Mouse (Mus musculus): ENCODE results near the gene Dip2b.

Dip2b gene

DNA sequence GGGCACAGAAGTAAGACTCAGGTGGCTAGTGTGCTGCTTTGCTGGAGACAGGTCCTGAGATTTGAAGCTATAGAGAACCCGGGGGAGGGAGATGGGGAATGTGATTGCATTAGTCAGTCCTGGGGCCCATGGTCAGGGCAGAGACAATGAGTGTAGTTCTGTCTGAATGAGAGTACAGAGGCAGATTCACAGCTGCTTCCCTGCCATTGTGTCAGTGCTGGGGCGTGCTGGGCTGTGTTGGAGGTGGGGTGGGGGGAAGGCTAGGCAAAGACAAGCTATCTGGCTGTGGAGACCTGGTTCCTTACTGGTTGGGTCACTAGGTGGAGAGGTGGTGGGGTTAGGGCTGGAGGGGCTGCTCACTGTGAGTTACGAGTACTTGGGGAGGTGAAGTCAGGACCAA is 14.3 kb downstream of the Dip2b start:
- no peak for DNase-seq

DNA sequence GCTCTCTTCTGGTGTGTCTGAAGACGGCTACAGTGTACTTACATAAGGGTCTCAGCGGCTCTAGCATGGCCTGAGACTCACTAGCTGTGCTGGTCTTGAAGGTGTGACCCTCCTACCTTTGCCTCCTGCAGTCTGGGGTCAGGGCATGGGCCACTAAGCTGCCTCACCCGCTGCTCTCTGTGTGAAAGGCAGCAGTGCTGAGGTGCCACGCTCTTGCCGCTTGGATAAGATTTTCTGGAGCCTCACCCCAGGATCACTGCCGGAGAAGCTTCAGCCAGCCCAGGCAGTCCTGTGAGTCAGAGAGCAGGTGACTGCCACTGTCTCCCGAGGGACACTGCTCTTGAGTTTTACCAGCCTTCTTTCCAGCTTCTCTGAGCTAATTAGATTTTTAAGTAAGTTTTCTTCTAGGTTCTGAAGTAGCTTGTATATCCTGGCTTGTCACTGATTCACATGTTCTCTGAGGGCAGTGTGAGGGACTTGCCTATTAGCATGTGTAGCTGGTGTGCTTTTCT is 18.0 kb downstream of the Dip2b start:
- no peak for DNase-seq

DNA sequence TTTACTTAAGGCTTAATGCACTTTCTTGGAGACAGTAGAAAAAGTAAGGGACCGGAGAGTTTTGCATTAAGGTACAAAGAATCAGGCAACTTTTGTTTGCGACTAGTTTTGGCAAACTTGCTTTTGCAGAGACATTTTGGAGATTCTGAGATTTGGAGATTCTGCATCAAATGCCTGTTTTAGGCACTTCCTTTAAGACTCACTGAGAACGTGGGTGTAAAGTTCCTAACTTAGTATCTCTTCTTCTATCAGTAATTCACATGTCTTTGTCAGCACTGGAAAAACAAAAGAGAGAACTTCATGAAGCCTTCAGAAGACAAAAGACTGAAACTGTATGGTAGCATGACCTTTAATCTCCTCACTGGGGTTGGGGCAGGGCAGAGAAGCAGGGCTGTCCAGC is 19.2 kb downstream of the Dip2b start:
- no peak for DNase-seq

DNA sequence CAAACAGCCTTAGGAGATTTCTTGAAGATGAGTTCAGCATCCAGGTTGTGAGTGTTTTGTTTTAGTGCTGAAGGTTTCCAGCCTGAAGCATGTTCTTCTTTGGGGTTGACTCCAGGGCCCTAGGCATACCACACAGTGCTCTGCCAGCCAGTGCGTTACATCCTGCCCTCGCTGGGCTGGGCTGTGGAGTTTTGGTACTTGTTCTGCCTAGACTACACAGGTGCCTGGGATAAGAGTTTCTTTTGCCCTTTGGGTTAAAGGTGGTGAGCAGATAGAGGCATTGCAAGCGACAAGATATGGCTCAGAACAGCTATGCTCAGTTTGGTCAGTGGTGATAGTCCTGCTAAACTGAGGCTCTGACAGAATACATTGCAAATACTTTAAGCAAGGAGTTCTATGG is 19.7 kb downstream of the Dip2b start:
- no peak for DNase-seq

DNA sequence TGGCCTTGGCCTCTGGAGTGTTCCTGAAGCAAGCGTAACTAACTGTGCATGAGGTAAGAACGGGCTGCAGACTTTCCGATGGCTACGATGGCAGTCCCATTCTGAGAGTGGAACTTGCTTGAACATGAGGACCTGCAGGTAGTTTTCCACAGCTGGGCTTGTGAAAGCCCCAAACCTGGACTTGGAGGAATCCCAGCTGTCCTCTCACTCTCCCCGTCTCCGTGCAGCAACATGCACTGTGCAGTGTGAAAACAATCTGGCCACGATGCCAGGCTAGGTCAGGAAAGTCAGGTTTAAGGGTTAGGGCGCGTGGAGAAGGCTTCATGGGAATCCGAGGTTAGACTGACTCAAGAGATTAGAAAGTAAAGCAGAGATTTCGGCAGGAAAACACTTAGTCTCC is 20.4 kb downstream of the Dip2b start:
- no peak for DNase-seq

DNA sequence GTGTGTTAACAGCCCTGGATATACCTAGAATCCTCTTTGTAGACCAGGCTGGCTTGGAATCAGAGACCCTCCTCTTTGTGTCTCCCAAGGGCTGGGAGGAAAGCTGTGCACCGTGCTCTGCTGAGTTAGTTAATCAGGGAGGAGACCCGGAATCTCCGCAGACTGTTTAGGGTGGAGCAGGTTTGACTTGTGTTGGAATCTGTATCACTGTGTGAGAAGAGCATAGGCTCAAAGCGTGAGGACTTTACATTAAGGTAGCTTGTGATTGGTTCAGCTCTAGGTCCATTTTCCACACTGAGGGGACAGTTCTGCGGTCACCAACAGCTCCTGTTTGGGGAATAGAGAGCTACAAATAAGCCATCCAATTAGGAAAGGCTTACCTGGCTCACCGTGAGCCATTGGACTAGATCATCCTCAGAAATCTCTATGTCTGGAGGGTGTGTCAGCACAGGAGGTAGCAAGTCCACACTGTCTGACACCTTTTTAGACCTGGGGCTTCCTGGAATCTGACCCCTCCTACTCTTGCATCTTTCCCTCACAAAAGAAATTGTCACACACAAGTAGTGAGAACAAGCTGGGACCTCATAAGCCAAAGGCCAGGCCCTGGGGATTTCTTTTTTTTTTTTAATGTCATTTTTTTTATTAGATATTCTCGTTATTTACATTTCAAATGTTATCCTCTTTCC is 21.3 kb downstream of the Dip2b start:
- DNase-seq, result no peak

DNA sequence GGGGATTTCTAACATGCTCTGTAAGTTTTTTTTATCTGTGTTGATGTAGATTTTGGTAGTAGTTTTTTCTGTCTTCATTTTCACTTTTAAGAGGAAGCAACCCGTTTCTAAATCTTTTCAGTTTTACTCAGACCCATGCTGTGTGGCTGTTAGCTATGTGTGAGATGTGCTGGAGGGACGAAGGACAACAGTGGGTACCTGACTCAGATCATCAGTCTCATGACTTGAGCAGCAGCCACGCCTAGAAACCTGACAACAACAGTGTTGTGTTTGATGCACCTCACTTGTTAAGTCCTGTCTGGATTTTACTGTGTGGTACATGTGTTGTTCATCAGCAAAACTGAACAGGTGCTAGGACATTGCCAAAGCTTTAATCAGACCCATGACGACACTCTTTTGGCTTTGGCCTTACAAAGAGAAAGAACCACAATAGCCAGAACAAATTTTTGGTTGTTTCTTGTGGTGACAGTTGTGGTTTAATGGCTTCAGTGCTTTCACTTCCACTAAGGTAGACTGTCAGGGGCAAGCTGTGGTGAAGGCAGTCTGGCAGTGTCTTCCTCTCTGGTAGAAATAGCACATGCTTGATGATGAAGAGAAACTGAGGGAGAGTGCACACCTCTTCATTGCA is 22.2 kb downstream of the Dip2b start:
- no peak for DNase-seq

DNA sequence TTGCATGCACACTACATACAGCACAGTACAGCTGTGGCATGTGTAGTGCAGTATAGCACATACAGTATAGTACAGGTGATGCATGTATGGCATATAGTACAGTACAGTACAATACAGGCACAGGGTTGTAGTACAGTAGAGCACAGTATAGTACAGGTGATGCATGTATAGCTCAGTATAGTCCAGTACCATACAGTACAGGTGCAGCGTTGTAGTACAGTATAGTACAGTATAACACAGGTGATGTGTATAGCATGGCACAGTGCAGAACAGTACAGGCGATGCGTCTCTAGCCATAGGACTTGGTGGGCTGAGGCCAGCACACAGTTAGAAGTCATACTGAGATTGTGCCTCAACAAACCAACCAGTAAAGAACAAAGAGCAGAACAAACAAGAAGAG is 22.9 kb downstream of the Dip2b start:
- no peak for DNase-seq

DNA sequence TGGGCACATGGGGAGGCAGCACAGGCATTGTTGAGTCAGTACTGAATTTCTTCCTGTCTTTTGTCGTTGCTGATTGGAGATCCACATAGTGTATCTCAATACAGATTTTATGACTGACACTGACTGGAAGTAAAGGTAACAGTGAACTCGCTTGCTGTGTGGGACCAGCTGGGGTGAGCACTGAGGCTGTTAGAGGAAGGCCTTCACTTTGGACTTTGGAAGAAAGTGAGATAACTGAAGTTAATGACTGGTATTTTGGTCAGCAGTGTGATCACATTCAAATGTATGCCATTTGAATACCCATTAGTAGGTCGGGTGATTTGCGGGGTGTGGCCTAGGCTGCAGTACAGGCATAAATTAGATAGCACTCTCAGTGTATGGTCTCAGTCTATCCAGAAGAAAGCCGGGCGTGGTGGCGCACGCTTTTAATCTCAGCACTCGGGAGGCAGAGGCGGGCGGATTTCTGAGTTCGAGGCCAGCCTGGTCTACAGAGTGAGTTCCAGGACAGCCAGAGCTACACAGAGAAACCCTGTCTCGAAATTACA is 24.8 kb downstream of the Dip2b start:
- DNase-seq, result no peak

DNA sequence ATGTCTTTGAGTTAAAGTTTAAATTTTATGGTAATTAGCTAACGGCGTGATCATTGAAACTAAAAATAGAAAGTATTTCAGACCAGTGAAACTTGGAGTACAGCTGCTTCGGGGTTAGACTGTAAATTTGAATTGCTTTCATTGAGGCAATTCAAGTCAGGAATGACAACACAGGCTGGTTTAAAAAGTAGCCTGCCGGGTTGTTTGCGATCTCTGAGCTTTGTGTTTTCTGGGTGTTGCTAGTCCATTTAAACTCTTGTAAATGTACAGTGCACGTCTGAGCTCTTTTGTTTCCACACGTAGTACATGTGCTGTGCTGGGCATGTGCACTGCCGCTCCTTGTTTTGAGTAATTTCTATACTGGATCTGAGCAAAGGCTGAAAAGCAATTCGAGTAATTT is 28.2 kb downstream of the Dip2b start:
- no peak for DNase-seq

DNA sequence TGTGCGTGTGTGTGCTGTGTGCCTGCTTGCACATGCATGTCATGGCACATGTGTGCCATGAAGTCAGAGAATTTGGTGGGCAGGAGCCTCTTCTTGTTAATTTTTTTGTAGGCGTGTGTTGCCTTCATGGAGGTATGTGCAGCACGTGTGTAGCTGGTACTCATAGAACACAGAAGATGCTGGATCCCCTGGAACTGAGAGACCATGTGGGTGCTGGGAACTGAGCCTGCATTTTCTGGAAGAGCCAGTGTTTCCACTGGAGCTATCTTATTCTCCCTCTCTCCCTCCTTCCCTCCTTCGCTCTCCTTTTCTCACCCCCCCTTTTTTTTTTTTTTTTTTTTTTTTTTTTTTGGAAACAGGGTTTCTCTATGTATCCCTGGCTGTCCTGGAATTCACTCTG is 30.6 kb downstream of the Dip2b start:
- no peak for DNase-seq

DNA sequence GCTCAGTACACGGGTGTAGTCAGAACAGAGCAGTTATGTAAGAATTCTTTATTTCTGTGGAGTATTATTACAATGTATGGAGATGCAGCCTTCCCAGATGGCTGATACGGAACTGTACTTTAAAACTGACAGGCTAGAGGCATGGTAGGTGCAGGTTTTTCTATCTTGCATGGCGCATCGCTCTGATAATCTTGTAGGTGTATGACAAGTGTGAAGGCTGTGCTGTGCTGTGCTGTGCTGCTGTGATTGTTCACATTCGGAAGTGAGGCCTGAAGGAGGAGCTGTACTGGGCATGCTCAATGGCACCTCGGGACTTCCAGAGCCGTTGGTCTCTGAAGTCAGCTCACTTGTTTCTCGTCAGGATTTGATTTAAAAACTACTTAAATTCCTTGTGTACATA is 31.6 kb downstream of the Dip2b start:
- no peak for DNase-seq

DNA sequence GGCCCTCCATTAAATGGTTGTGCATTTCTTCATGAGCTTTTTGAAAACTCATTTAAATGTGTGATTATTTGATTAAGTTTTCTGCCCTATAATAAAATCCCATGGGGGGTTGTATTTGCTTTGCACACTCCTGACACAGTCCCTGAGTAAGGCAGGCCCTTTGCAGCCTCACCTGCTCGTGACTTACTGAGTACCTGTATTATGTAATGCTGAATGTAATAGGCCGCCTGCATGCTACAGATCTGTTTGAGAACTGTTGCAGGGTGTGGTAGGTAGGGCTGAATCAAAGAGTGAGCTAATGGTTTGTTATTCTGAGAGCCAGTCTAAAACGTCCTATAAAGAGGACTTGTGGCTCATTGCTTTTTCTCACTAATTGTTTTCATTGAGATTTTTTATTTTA is 33.4 kb downstream of the Dip2b start:
- DNase-seq, result no peak

DNA sequence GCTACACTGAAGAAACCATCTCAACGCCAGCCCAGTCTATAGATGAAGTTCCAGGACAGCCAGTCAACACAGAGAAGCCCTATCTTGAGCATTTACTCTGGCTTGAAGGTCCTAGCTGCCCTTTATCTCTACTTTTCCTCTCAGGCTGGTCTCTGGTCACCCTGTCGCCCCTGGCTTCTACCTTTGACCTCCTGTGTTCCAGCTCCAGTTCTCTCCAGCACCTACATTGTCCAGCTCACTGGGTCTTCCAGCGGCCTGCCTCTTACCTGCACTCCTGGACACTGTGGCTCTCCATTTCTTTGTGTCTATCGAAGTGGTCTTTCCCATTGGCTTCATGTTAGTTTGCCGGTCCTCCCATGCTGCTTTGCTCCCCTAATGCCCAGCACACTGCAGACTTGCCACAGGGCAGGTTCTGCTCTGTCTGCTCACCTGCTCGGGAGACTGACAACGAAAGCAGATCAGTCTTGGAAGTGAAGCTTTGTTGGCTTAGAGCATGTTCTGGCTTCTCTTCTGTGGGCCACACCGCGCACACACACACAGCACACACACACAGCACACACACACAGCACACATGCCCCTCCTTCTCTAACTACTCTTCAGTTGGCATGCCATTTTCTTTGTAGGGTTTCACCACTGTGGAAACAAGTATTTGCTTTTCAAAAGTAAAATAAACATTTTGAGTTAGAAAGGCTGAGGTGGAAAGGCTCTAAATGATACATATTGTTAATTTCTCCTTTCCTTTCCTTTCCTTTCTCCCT is 35.4 kb downstream of the Dip2b start:
- DNase-seq, result no peak

DNA sequence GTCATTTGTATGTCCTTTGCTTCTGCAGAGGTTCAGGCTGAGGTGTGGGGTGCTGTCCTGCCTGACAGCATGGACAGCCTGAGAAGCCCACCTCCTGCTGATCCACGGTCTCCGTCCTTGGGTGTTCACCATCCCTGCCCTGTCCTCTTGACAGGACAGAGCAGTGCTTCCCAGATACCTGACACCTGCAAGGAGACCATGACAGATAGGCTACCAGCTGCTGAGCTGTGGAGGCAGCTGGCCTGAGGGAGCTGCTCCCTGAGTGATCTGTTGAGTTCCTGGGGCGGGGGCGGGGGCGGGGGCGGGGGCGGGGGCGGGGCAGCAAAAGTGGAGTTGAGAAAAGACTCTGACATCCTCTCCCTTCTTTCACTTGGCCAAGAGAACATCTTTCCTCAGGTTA is 36.3 kb downstream of the Dip2b start:
- DNase-seq, result no peak

DNA sequence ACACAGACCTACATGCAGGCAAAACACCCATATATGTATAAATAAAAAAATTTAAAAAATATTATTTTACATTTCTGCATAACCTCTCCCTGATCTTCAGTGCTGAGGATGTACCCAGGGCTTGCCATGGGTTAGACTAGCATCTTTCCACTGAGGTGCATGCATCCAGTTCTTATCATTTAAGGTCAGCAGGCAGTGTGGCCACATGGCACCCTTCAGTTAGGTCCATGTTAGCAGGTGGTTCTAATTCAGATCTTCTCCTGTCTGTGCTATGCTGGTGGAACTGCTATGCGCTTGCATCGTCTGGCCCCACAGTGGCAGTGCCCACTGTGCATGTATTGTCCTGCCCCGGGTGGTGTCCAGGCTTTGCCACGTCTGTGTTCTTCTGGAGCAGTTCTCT is 37.9 kb downstream of the Dip2b start:
- no peak for DNase-seq

DNA sequence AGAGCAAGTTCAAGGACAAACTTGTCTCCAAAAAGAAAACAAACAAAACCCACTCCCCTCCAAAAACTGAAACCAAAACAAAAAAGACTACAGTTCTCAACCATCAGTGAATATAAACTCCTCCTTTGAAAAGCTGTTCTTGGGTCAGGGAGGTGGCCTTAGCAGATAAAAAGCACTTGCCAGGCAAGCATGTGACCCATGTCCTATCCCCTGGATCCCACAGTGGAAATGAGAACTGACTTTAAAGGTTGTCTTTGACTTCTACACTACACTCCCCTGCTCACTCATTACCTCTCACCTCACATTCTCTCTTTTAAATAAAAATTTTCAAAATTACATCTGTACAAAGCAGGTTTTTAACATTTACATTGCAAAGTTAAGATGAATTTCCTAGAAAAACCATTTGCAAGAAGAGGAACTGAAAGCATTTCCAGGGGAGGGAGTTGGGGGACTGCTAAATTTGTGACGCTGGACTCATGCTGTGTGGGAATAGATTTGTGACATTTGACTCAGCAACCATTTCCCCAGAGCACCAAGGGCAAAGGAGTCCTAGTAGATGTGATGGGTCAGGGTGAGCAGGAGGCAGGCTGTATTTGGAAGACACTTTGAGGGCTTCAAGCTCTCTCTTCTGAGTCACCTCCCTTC is 42.5 kb downstream of the Dip2b start:
- DNase-seq, result no peak

DNA sequence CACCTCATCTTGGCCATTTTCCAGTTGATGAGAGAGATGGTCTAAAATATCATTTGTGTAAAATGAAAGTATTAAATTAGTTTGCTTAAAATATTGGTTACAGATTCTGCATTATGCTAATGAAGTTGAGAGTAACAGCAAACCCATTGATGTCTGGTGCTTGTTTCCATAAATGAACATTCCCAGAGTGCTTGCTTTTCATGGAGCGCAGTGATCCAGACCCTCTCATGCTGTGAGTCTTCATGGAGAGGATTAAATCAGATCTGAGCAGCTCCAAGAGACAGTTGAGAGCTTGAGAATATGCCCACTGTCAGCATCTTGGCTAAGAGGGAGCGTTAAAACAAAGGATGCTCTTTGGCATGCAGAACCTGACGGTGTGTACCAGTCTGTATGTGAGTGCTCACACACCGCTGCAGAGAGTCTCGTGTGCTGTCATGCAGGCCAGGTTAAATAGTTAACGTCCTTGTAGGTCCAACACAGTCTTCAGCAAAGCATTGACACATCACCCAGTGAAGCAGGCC is 43.1 kb downstream of the Dip2b start:
- DNase-seq, result no peak

DNA sequence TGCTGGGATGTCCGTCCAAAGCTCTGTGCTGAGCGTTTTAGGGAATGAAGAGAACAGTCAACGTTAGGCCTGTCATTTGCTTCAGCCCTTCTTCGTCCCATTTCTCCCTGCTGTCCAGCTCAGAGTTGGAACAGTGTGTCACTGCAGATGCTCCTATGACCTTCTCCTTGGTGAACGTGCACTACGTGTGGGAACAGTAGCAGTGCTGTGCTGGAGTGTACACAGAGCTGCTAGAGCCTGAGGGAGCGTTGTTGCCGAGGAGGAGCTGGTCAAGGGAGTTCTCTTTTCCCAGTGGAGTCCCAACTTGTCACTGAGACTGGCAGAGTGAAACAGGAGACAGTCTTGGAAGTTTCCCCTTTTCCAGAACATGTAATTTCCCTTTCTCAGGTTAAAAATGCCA is 43.6 kb downstream of the Dip2b start:
- no peak for DNase-seq

DNA sequence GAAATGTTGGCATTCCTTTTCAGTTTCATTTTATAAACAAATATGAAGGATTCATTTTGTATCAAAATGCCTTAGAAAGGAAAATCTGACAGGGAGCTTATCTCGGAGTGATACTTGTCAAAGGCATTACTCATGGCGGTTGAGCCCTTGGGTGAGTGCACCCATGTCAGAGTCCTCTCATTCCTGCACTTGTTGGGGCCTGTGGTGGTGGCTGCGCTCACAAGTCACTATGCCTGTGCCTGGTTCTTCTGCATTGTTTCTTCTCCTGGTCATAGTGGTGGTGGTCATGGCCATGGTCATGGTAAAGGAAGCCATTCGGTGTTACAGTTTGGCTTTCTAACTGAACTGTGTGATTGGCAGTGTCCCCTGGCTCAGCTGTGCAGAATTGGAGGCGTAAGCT is 44.3 kb downstream of the Dip2b start:
- DNase-seq, result no peak

DNA sequence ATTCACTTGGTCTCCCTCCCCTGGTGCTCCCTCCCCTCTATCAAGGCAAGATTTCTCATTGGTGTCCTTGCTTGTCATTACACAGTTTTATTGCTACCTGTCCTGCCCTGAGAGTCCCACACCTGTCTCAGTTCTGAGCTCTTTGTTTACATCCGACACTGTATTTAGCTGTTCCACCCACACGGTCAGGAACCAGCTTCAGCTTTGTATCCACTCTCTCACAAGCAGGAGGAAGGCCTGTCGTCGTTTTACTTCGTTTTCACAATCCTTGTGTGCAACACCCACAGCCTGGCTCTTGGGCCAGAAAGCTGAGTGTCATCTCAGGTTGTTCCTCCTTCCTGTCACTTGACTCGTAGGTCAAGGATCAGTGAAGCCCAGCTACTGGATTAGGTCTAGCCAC is 45.4 kb downstream of the Dip2b start:
- no peak for DNase-seq

DNA sequence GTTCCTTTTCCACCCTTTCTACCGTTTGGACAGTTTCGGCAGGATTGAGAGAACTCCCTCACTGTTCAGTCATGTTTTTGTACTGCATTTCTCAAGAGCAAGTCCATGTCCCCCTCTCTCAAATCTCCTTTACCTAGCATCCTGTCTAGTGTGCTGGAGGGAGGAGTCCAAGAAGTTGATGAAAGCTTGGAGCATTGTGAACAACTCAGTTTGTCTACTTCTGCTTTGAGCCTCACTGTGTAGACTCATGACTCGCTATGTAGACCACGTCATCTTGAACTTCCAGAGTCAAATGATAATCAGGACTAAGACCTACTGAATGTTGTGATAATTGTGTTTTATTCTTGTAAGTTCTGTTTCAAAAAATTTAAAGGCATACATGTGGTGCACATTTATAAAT is 46.4 kb downstream of the Dip2b start:
- DNase-seq, result no peak

DNA sequence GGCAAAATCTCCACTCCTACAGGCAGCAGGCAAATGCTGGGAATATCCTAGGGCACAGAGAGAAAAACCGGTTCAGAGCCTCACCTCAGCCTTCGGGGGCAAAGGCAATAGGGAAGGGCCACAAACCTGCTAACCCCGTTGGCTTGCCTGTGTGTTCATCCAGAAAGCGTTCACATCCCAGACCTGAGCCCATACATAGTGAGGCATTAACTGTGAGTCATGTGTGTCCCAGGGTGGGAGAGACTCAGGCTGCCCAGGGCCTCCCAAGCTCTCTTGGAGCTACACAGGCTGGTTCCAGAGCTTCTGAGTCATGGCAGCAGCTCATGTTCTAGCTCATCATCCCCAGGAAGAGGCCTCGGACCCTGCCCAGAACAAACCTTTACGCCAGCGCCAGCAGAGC is 49.6 kb downstream of the Dip2b start:
- no peak for DNase-seq

All from lung, postnatal 14 days (tissue).